Mouse (Mus musculus): Measurements from ENCODE around the gene Def8.

- TF ChIP-seq POLR2A (IDR thresholded peaks at IDR 0.05; ENCODE audit: low read depth, low read length) (no peak), CTCF (conservative IDR thresholded peaks at IDR 0.05; ENCODE audit: insufficient read depth, insufficient read length, low read depth, low read length) (peak; percentile 69)
Measured at GRCm38 (mm10) chr8:123422056-123422780, 1.1 kb upstream of the Def8 start.
